Mouse (Mus musculus) retina, embryonic 14.5 days (tissue): ENCODE measurements around the gene Itga5.

ENCODE experiments used
- DNase-seq: peaks from one replicate; pipeline ENCODE4 v3.0.0-alpha.2; 2015; ENCODE audit warnings: low spot score

Itga5 gene

GRCm38 (mm10) chr15:103365471-103366375 is 840 bp downstream of the Itga5 start:
- peak; percentile 51 for DNase-seq

DNA sequence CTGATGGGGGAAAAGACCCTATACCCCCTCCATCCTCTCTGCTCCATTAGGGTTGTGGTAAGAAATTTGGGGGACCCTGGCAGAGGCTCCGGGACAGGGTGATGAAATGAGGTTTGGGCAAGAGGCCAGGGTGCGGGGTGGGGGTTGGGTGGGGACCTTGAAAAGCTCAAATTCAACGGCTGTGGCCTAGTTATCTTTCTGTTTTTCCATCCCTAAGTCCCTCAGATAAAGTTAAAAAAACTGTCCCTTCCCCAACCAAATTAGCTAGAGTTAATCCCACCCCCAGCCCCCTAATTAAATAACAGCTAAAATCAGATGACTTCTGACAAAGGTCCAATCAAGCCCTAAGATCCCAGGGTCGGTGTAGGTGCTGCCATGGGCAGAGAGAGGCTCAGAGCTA is 1.8 kb downstream of the Itga5 start:
- no peak for DNase-seq

- no peak for DNase-seq
Observed at GRCm38 (mm10) chr15:103363809-103364208, 2.8 kb downstream of the Itga5 start.

DNA sequence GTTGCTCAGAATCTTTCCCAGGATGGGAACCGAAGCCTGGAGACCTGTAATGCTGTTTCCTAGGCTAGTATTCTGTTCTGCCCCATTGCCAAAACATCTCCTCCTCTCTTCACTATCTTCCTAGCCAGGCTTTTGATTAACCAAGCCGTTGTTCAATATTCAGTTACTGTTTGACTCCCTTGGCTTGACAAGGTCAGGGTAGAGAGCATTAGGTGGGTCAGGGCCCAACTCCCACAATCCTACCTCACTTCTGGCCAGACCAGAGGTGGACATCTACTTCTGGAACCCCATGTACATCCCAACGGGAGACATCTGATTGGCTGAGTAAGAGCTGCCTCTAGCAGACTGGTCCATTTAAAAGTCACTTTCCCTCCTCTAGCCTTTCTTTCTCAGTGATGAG is 3.6 kb downstream of the Itga5 start:
- DNase-seq: no peak

GRCm38 (mm10) chr15:103362333-103362732 is 4.2 kb downstream of the Itga5 start:
- no peak for DNase-seq

DNA sequence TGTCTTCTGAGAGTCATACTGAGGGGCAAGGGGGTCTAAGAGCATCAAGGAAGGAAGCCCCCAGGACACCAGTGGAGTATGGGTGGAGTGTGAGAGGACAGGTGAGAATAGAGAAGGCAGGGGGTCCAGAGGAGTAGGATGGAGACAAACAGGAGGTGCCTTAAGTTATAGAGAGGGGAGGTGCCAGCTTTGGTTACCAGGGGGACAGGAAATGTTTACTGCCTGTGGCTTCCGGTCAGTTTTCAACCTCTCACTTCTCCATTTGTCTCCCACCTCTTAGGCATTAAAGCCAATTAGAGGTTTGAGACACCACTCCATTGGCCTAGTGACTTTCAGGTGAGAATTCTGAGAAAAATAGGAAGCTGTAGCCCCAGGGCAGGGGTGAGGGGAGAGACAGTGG is 5.3 kb downstream of the Itga5 start:
- DNase-seq: no peak

DNA sequence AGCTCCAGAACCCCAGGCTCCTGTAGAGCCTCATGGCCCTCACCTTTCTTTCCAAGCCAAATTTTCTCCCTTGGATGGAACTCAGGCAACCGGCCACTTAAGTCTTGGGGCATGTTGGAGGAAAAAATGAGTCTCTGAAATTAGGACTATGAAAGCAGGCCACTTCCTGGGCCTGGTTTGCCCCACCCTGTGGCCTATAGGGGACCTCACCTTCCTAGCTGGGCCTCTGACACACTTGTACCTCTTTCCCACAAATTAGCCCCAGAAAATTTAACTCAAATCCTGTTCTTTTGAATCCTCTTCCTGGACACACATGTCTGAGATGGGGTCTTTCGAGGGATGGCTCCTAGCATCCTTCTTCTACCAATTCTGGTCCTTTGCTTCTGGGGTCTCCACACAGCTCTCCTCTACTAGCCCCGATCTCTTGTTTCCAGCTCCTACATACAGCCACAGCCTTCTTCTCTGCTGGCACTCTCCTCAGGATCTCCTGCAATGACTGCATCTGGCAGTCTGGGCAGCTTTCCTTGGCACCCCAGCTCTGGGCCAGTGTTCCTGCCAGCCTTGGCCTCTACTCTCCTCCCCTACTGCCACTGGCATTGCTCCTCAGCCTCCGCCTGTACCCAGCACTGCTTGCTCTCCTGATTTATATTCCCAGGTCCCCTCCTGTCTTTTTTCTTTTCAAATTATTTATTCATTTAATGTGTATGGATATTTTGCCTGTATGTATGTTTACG is 6.5 kb downstream of the Itga5 start:
- DNase-seq: no peak

GRCm38 (mm10) chr15:103359122-103359510 is 7.4 kb downstream of the Itga5 start:
- DNase-seq: no peak

GRCm38 (mm10) chr15:103358278-103359121 is 8.1 kb downstream of the Itga5 start:
- DNase-seq: no peak

GRCm38 (mm10) chr15:103357817-103358216 is 8.7 kb downstream of the Itga5 start:
- DNase-seq: no peak

DNA sequence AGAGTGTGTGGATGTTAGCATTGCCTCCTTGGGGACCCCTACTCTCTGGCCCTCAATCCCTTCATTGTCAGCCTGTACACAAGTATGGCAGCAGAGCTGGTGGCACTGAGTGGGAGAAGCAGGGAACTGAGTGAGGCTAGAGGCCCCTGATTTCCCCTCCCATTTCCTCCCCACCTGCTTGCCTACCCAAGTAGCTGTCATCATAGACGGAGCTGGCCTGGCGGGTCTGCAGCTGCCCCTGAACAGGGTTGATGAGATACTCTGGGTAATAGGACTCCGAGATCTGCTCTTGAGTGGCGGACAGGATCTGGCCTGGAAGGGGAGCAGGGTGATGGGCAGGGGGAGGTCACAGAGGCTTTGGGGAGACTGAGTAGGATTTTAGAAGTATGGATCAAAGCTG is 10.4 kb downstream of the Itga5 start:
- DNase-seq: no peak

DNA sequence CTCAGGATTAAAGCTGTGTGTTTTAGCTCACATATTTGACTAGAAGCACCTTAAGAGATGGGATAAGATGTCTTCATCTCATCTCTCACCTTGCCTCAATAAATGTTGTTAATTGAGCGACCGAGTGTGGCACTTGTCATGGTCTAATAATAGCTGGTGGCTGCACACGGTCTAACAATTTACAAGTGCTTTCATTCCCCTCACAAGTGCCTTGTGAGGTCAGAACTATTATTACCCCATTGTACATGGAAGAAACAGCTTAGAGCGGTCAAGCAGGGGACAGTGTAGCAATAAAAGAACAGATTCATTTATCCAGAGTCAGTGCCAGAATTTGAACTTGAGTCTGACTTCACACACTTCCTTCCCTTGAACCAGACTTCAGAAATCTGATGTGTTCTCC is 11.1 kb downstream of the Itga5 start:
- no peak for DNase-seq

DNA sequence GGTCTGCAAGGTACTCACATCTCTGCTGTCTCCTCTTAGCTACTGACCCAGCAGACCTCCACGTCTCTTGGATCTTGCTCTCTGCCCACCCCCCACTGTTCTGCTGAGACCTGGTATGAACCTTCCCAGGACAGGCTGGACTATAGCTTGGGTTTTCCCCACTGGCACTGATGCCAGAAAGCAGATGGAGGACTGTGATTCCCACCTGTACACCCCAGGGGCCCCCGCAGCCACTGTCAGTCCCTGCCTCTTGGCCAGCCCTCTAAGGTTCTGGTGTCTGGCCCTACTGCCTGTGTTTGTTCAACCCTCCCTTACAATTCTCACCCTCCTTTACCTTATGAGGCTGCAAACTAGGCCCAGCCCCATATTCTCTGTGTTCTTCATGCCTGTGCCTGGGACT is 11.9 kb downstream of the Itga5 start:
- no peak for DNase-seq

- no peak for DNase-seq
Observed at GRCm38 (mm10) chr15:103353511-103354256, 12.9 kb downstream of the Itga5 start.

- peak; percentile 86 for DNase-seq
Observed at GRCm38 (mm10) chr15:103352856-103353255, 13.7 kb downstream of the Itga5 start.

DNA sequence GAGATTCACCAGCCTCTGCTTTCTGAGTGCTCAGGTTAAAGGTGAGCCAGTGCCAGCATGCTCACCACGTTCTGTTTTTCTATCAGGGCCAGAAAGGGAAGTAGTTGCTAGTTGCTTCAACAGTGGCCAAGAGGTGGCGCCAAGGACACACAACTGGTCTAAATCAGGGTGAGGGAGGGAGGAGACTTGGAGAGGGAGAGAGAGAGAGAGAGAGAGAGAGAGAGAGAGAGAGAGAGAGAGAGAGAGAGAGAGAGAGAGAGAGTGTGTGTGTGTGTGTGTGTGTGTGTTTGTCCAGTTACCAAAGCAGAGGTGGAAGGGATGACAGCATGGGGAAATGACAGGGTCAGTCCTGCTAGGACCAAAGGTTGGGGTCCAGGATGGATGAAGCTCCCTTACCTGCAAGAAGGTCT is 19.3 kb downstream of the Itga5 start:
- peak; percentile 83 for DNase-seq

GRCm38 (mm10) chr15:103345789-103346188 is 20.8 kb downstream of the Itga5 start:
- no peak for DNase-seq

DNA sequence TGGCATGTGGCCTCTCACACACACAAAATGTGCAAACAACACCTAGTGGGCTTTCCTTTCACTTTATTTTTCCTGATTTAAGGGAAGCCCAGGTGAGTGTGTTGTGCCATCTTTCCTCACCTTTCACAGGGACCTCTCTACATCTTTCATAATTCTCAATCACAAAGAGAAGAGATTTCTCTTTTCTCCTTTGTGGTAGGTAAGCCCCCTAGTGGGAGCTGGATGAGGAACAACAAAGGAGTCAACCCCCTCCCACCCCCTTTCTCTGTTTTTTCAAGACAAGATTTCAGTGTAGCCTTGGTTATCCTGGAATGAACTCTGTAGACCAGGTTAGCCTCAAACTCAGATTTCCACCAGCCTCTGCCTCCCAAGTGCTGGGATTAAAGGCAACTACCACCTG is 23.0 kb downstream of the Itga5 start:
- no peak for DNase-seq

GRCm38 (mm10) chr15:103343008-103343407 is 23.6 kb downstream of the Itga5 start:
- no peak for DNase-seq

- peak; percentile 97 for DNase-seq
Observed at GRCm38 (mm10) chr15:103342415-103342814, 24.1 kb downstream of the Itga5 start.

- no peak for DNase-seq
Observed at GRCm38 (mm10) chr15:103341547-103341946, 25.0 kb downstream of the Itga5 start.

DNA sequence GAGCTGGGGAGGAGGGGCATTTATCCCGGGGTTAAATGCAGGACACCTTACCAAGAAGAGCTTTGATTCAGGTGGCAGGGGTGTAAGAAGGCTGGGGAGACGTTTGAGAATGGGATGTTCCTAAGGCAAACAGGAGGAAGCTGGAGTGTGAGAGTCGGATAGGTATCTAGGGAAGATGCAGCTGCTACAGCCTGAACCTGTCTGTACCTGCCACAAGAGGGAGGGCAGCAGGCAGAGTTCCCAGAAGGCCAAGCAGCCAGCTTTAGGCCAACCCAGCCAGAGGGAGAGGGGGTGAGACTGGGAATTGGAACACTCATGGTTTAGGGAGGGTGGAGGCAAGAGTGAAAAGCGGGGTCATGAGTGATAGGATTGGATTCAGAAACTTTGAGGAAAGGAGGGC is 25.8 kb downstream of the Itga5 start:
- DNase-seq: peak; percentile 53
